Mouse (Mus musculus): ENCODE measurements around the gene Nemf.

DNA sequence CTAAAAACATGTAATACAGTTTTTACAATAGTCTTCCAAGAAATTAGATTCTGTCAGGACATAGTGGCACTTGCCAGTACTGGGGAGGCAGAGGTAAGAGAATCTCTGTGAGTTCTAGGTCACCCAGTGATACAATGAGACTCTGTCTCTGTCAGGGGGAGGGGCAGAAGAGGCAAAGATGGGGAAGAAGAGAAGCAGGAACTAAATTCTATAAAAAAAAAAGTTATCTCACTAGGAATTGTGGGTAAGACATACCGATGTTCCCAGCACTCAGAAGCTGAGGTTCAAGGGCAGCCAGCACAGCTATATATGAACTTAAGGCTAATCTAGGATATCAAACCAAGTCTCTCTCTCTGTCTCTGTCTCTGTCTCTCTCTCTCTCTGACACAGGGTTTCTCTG, 24.8 kb downstream of the Nemf start:
- TF ChIP-seq CTCF (IDR thresholded peaks at IDR 0.05; ENCODE audit: low read depth) (no peak), EP300 (IDR thresholded peaks at IDR 0.05; ENCODE audit: low read depth) (no peak)

Measured in liver, postnatal 0 days (tissue).